Mouse (Mus musculus): ENCODE data around the gene Tmem60.

The Tmem60 gene

DNA sequence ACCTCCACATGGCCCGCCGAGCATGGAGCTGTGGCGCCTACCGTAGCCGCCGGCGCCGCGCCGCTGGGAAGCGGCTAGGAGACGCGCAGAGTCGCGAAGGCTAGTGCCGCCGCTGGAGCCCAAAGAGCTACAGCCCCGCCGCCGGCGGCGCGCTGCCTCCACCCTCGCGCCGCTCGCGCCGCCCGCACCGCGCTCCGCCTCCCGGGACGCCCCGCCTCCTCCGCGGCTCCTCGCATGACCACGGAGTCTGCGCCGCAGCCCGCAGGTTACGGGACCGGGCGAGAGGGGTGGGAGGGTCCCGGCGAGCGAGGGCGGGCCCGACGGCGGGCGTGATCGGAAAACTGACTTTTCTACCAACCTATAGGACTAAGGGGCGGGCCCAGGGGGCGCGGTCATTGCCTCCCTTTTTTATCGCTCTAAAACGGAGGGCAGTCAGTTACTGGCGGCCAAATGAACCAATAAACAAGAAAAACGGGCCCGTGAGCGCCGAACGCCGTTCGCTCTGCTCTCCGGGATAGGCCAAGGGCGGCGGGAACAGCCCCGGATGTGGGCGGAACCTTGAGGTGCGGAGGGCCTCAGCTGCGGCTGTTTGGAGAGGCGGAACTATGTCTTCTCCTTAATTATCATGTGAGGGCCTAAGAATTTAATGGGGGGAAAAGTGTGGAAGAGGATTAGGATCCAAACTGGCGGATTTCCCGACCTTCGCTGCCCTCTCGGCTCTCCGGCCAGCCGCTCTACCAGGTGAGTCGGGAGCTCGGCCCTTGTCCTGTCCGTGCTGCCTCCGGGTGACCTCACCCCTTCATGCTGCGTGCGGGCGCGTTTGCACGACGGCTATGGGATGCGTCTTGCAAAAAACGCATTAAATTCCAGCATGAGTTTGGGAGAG, at the start of gene Tmem60, which contains the start of gene Phtf2:
Tmem60 (plus strand) TSS at position 277 of the 886 bp plus-strand sequence.
Phtf2 (minus strand) TSS at position 210 of the 886 bp plus-strand sequence.
- DNase-seq (ENCODE audit: low read depth, low spot score) = peak; percentile 92

- no peak for DNase-seq (ENCODE audit: low read depth, low spot score)
Observed at GRCm38 (mm10) chr5:20834399-20834798, 47.6 kb upstream of the Tmem60 start.

DNA sequence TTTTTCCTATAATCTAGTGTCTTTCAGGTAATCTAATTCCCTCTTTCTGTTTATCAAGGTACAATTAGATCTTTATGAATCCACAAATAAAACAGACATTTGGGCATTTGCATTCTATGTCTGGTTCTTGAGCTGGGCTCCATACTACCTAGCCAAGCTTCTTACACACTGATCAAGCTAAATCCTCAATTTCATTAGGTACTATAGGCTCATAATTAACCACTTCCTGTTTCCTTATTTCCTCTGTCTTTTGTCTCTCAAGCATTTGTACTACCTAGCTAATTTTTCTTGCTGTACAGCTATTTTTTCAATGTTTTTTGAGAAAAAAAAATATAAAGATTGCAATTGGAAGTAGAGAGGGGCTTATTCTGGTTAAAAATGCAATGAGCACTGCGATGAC, 44.9 kb upstream of the Tmem60 start:
- DNase-seq (ENCODE audit: low read depth, low spot score) = no peak

DNA sequence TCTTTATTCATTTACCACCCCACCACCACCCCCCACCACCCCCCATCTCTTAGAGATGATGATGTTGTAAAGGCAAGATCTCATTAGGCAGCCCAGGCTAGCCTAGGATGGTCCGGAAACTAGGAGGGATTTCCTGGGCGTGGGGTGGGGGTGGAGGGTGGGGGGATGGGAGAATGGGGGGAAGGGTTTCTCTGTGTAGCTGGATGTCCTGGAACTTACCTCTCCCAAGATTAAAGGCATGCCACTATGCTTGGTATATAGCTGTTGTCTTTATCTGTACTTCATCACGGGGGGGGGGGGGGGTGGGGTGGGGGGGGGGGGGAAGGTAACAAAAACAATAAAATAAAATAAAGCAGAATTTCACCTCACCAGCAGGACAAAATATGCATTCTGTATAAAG, 38.6 kb upstream of the Tmem60 start:
- no peak for DNase-seq (ENCODE audit: low read depth, low spot score)

GRCm38 (mm10) chr5:20843816-20844215, 38.2 kb upstream of the Tmem60 start:
- DNase-seq (ENCODE audit: low read depth, low spot score) = no peak

DNA sequence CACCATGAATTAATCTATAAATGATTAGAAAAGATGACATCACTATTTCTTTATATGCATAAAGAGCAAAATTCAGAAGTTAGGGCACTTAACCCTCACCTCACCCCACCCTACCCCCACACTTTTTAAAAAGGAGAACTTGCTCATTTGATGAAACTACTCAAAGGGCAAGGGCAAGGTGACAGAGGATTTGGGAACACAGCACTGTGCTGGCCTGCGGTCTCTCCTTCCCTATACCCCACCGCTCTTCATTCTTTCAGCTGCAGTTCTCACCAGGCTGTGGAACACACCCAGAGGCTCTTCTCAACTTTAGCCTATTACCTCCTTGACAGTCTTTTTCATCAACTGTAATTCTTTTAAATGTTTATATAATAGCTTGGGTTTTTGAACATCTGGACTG, 35.0 kb upstream of the Tmem60 start:
- no peak for DNase-seq (ENCODE audit: low read depth, low spot score)

- no peak for DNase-seq (ENCODE audit: low read depth, low spot score)
Observed at GRCm38 (mm10) chr5:20855066-20855465, 26.9 kb upstream of the Tmem60 start.

DNA sequence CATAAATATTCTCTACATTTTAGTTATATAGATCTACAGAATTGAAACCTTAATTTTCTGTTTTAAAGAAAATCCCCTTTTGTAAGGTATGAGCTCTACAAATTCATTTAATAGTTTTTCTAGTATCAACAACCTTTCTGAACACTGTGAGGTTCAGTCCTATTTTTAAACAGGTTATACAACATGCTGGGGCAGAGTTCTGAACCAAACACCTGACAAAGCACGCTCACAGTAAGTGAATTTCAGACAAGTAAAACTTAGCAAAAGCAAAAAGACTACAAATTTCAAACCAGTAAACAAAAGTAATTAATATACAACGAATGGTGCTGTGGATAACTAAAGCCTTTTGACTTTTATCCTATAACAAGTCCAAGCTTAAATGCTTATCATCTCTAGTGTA, 23.6 kb upstream of the Tmem60 start:
- no peak for DNase-seq (ENCODE audit: low read depth, low spot score)

GRCm38 (mm10) chr5:20860565-20860964, 21.4 kb upstream of the Tmem60 start:
- DNase-seq (ENCODE audit: low read depth, low spot score) = no peak

GRCm38 (mm10) chr5:20861901-20862300, 20.1 kb upstream of the Tmem60 start:
- no peak for DNase-seq (ENCODE audit: low read depth, low spot score)

GRCm38 (mm10) chr5:20864216-20864969, 17.6 kb upstream of the Tmem60 start:
- no peak for DNase-seq (ENCODE audit: low read depth, low spot score)

DNA sequence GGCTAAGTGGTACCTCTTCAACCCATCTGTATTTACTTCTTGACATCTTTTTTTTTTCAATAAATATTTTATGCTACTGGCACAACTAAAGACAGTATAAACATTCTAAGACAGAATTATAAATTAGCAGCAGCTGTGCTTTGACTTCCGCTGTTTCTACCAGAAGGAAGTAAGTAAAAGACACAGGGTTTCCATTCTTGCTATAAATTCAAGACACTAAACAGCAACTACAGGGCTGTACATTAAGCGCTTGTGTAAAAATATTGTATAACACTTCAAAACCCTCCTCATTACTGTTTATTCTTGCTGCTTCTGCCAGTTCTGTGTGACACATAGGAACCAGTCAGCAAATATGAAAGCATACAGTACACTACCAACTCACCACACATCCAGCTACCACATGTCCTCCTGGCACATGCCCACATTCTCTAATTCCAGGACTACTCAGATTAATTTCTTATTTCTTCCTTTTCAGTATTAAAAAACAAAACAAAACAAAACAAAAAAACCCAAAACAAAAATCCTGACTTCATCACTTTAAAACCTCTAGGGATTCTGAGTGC, 16.7 kb upstream of the Tmem60 start:
- DNase-seq (ENCODE audit: low read depth, low spot score) = no peak

DNA sequence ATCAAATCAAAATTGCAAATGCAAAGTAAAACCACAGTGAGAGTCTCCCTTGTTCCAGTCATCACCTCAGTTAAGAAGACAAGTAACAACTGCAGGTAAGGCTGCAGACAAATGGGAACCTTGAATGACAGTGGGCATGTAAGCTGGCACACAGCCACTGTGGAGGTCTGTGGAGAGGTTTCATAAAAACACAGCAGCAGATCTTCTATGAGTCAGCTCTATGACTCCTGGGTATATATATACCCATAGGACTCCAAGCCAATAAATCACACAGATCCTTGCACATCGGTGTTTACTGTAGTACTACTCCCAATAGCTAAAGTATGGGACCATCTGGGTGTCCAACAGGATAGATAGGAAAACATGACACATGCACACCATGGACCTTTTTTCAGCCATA, 8.8 kb upstream of the Tmem60 start:
- no peak for DNase-seq (ENCODE audit: low read depth, low spot score)

- DNase-seq (ENCODE audit: low read depth, low spot score) = no peak
Observed at GRCm38 (mm10) chr5:20876934-20877426, 5.0 kb upstream of the Tmem60 start.

GRCm38 (mm10) chr5:20880386-20880785, 1.6 kb upstream of the Tmem60 start:
- no peak for DNase-seq (ENCODE audit: low read depth, low spot score)

DNA sequence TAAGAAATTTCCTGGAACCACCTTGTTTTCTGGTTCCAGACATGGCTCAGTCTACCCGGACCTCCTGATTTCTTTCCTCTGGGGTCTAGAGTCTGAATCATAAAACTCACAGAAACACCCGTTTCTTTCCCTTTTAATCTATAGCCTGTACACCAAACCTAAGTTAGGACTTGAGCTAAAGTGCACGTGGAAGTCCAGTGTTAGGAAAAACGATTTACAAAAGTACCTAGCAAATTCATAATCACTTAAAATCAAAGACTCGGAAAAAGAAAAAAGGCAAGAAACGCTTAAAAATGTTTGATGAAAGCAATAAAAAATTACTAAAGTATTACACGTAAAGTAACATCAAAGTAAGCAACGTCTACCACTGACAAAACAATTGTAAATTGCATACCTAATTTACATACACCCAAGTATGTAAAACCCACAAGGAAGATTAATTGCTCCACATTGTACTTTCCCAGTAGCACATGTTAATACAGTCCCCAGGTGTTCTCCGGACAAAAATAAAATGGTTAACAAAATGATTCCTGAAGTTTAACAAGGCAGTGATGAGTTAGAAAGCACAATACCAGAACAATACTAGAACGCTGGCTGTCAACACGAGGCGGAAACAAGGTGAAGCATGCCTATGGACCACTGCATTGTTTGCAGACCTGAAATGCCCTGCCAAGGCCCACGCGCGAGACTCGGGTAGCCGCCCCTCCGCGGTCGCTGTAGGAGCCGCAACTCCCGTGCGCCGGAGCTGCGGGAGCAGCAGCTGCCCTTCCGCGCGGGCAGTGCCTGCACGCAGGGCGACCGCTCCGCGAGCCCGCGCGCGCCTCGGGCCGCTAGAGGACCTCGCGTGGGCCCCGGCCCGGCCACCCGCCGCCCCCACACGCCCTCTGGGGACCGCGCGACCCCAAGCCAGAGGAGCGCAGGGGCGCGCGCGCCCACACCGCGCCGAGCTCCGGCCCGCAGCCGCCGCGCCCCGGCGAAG, 905 bp upstream of the Tmem60 start:
- no peak for DNase-seq (ENCODE audit: low read depth, low spot score)

GRCm38 (mm10) chr5:20884036-20884620, 2.1 kb downstream of the Tmem60 start:
- DNase-seq (ENCODE audit: low read depth, low spot score) = no peak

- DNase-seq (ENCODE audit: low read depth, low spot score) = no peak
Observed at GRCm38 (mm10) chr5:20897446-20898167, 15.6 kb downstream of the Tmem60 start.

DNA sequence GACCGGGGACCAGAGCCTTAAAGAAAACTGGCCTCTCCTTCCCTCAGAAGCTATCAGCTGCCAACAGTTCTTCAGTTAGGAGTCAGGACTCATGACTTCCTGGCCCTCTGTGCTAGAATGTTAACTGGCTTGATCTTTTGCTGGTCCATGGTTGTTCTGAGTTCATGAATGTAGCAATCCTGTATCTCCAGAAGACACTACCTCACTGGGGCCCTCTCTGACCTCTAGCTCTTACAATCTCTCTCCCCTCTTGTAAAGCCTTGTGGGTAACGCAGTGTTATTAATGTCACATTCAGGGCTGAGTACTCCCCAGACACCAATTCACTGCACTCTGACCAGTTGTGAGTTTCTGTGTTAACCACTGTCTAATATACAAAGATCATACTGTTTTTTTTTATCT, 22.7 kb downstream of the Tmem60 start:
- DNase-seq (ENCODE audit: low read depth, low spot score) = no peak

GRCm38 (mm10) chr5:20905437-20905836, 23.4 kb downstream of the Tmem60 start:
- no peak for DNase-seq (ENCODE audit: low read depth, low spot score)
